In genomic region chr2:59351303-59352099, GRCm38 (mm10) we compare ENCODE assay signal across 14 mouse cellular contexts.
DNase-seq lines count a peak whose midpoint lies in the region; ATAC-seq lines count a peak whose summit lies in the region.
"Had no signal": no experiment of that assay in that cellular context is flagged by ENCODE, and none has a peak within 500 bp of the region (broad histone marks: within the 10 kb centered on the region; RNA-seq: fewer than 3 reads in every experiment).

No protein-coding gene starts in this region.

- peaks cover 14% of the 10 kb centered on the region for H3K4me1 ChIP-seq in hindbrain, embryonic 12.5 days
- H3K4me1 ChIP-seq in hindbrain, embryonic 11.5 days (replicated peaks; ENCODE audit: control insufficient read depth, insufficient read depth, low read length), result no peaks in the 10 kb centered on the region; the same call in 1 of the 2 replicates
- H3K4me1 ChIP-seq in embryonic facial prominence, embryonic 11.5 days (ENCODE audit: control insufficient read depth, insufficient read depth, low read length), result no peaks in the 10 kb centered on the region
- peaks cover 9% of the 10 kb centered on the region for H3K4me1 ChIP-seq in hindbrain, embryonic 16.5 days (ENCODE audit: control insufficient read depth, insufficient read depth, low read depth, low read length)
- H3K4me1 ChIP-seq in neural tube, embryonic 14.5 days (ENCODE audit: control insufficient read depth, insufficient read depth, low read length), result peaks cover 9% of the 10 kb centered on the region
- H3K4me1 ChIP-seq: liver, embryonic 12.5 days had no signal

- ATAC-seq in hindbrain, embryonic 12.5 days (ENCODE audit: low FRiP score), result peak; percentile 76
- no peak for ATAC-seq in hindbrain, embryonic 11.5 days (ENCODE audit: low FRiP score)
- no peak; the same call in 1 of the 2 replicates for ATAC-seq in embryonic facial prominence, embryonic 11.5 days (replicated peaks; ENCODE audit: insufficient number of reproducible peaks, low FRiP score, low TSS enrichment, low read depth)
- ATAC-seq in hindbrain, embryonic 16.5 days, result peak; percentile 84
- ATAC-seq in neural tube, embryonic 14.5 days (ENCODE audit: low read depth), result peak; percentile 83
- ATAC-seq: liver, embryonic 12.5 days had no signal

- H3K9ac ChIP-seq in hindbrain, embryonic 12.5 days, result no peak overlapping the region
- H3K9ac ChIP-seq in hindbrain, embryonic 11.5 days (ENCODE audit: low read depth, low read length), result no peak overlapping the region
- H3K9ac ChIP-seq in embryonic facial prominence, embryonic 11.5 days (replicated peaks; ENCODE audit: low read length), result no peak overlapping the region; the same call in 1 of the 2 replicates
- peak overlapping the region; percentile 44; the same call in 1 of the 2 replicates for H3K9ac ChIP-seq in hindbrain, embryonic 16.5 days (ENCODE audit: low read depth, low read length)
- no peak overlapping the region for H3K9ac ChIP-seq in neural tube, embryonic 14.5 days (replicated peaks; ENCODE audit: low read depth, low read length)
- H3K9ac ChIP-seq: liver, embryonic 12.5 days had no signal

- no peaks in the 10 kb centered on the region for H3K27me3 ChIP-seq in hindbrain, embryonic 12.5 days
- H3K27me3 ChIP-seq in hindbrain, embryonic 11.5 days (ENCODE audit: control insufficient read depth, insufficient read depth, low read length), result no peaks in the 10 kb centered on the region
- no peaks in the 10 kb centered on the region for H3K27me3 ChIP-seq in embryonic facial prominence, embryonic 11.5 days (ENCODE audit: control insufficient read depth, insufficient read depth, low read length)
- H3K27me3 ChIP-seq in hindbrain, embryonic 16.5 days (replicated peaks; ENCODE audit: control insufficient read depth, insufficient read depth, low read length), result no peaks in the 10 kb centered on the region
- no peaks in the 10 kb centered on the region for H3K27me3 ChIP-seq in neural tube, embryonic 14.5 days (ENCODE audit: control insufficient read depth, insufficient read depth, low read length)
- H3K27me3 ChIP-seq: liver, embryonic 12.5 days had no signal

- peak overlapping the region; percentile 62 for H3K27ac ChIP-seq in hindbrain, embryonic 12.5 days
- H3K27ac ChIP-seq in hindbrain, embryonic 11.5 days (ENCODE audit: low read depth, low read length), result no peak overlapping the region
- H3K27ac ChIP-seq in embryonic facial prominence, embryonic 11.5 days (replicated peaks; ENCODE audit: low read depth, low read length), result no peak overlapping the region
- peak overlapping the region; percentile 79 for H3K27ac ChIP-seq in hindbrain, embryonic 16.5 days (ENCODE audit: low read depth, low read length)
- H3K27ac ChIP-seq in neural tube, embryonic 14.5 days (ENCODE audit: low read depth, low read length), result peak overlapping the region; percentile 68
- H3K27ac ChIP-seq: liver, embryonic 12.5 days had no signal

- no peaks in the 10 kb centered on the region for H3K9me3 ChIP-seq in hindbrain, embryonic 12.5 days (replicated peaks)
- no peaks in the 10 kb centered on the region for H3K9me3 ChIP-seq in hindbrain, embryonic 11.5 days (ENCODE audit: control insufficient read depth, low read length)
- H3K9me3 ChIP-seq in embryonic facial prominence, embryonic 11.5 days (replicated peaks; ENCODE audit: control insufficient read depth, low read length), result no peaks in the 10 kb centered on the region
- no peaks in the 10 kb centered on the region for H3K9me3 ChIP-seq in hindbrain, embryonic 16.5 days (ENCODE audit: control insufficient read depth, low read length)
- no peaks in the 10 kb centered on the region for H3K9me3 ChIP-seq in neural tube, embryonic 14.5 days (ENCODE audit: control insufficient read depth, low read length)
- H3K9me3 ChIP-seq: liver, embryonic 12.5 days had no signal

- WGBS in hindbrain, embryonic 12.5 days, result 76% methylated on average over 16 of the region's 16 CpGs
- 83% methylated on average over 16 of the region's 16 CpGs for WGBS in hindbrain, embryonic 11.5 days
- WGBS in embryonic facial prominence, embryonic 11.5 days, result 74% methylated on average over 16 of the region's 16 CpGs
- WGBS in hindbrain, embryonic 16.5 days, result 46% methylated on average over 16 of the region's 16 CpGs
- 51% methylated on average over 16 of the region's 16 CpGs for WGBS in neural tube, embryonic 14.5 days

- no peak overlapping the region for H3K4me2 ChIP-seq in hindbrain, embryonic 12.5 days (replicated peaks)
- H3K4me2 ChIP-seq in hindbrain, embryonic 11.5 days (replicated peaks; ENCODE audit: low read depth, low read length), result no peak overlapping the region
- H3K4me2 ChIP-seq in embryonic facial prominence, embryonic 11.5 days (ENCODE audit: low read depth, low read length), result no peak overlapping the region
- no peak overlapping the region for H3K4me2 ChIP-seq in hindbrain, embryonic 16.5 days (ENCODE audit: low read length)
- H3K4me2 ChIP-seq in neural tube, embryonic 14.5 days (ENCODE audit: low read depth, low read length), result no peak overlapping the region
- H3K4me2 ChIP-seq: liver, embryonic 12.5 days had no signal

- H3K36me3 ChIP-seq in hindbrain, embryonic 12.5 days, result peaks cover 40% of the 10 kb centered on the region
- 0 out of 2 replicates have a peak, but pooled peaks cover 5% of the 10 kb centered on the region for H3K36me3 ChIP-seq in hindbrain, embryonic 11.5 days (ENCODE audit: control insufficient read depth, insufficient read depth, low read length)
- H3K36me3 ChIP-seq in embryonic facial prominence, embryonic 11.5 days (replicated peaks; ENCODE audit: control insufficient read depth, insufficient read depth, low read depth, low read length), result no peaks in the 10 kb centered on the region; the same call in 1 of the 2 replicates
- H3K36me3 ChIP-seq in hindbrain, embryonic 16.5 days (ENCODE audit: control insufficient read depth, insufficient read depth, low read length), result peaks cover 5% of the 10 kb centered on the region; the same call in 1 of the 2 replicates
- H3K36me3 ChIP-seq in neural tube, embryonic 14.5 days (ENCODE audit: control insufficient read depth, insufficient read depth, low read length), result peaks cover 6% of the 10 kb centered on the region; the same call in 1 of the 2 replicates

- H3K4me3 ChIP-seq in hindbrain, embryonic 12.5 days, result no peak overlapping the region
- no peak overlapping the region for H3K4me3 ChIP-seq in hindbrain, embryonic 11.5 days (ENCODE audit: low read depth, low read length)
- H3K4me3 ChIP-seq in embryonic facial prominence, embryonic 11.5 days (ENCODE audit: low read depth, low read length), result no peak overlapping the region
- no peak overlapping the region for H3K4me3 ChIP-seq in hindbrain, embryonic 16.5 days (ENCODE audit: low read length)
- no peak overlapping the region for H3K4me3 ChIP-seq in neural tube, embryonic 14.5 days (ENCODE audit: low read depth, low read length)
- H3K4me3 ChIP-seq: liver, embryonic 12.5 days had no signal

- no peak for DNase-seq in hindbrain, embryonic 11.5 days (ENCODE audit: low spot score)
- peak; percentile 6 for DNase-seq in embryonic facial prominence, embryonic 11.5 days (ENCODE audit: low spot score)
- no peak for DNase-seq in left cerebral cortex, adult 8-10 months (ENCODE audit: low spot score in 2 of 2)
- no peak for DNase-seq in thymus, postnatal 36 days
- no peak for DNase-seq in cerebellum, adult 9-11 months
- DNase-seq: adrenal gland, postnatal 10 days; cerebellum, adult 8-10 months; kidney, adult 9 months; layer of hippocampus, postnatal 36 days; thymus, adult 18-20 months had no signal

Comparison
In these comparisons a context has a peak if more than half of its experiments do, and no peak if none do; other contexts are left out.
1. ATAC-seq: peak in hindbrain, embryonic 12.5 days (single experiment), hindbrain, embryonic 16.5 days (single experiment) and neural tube, embryonic 14.5 days (single experiment); none in hindbrain, embryonic 11.5 days (single experiment) and embryonic facial prominence, embryonic 11.5 days (single experiment).
2. H3K27ac ChIP-seq: peak in hindbrain, embryonic 12.5 days (single experiment), hindbrain, embryonic 16.5 days (single experiment) and neural tube, embryonic 14.5 days (single experiment); none in hindbrain, embryonic 11.5 days (single experiment) and embryonic facial prominence, embryonic 11.5 days (single experiment).